ENCODE assay signal across 8 mouse cellular contexts in genomic region chr7:66109855-66110635, GRCm38 (mm10). TPM values are rescaled to one million over a fixed set of nuclear protein-coding genes. Genes with fewer than 3 reads are reported as not detected.
DNase-seq lines count a peak whose midpoint lies in the region; ATAC-seq and TF ChIP-seq lines count a peak whose summit lies in the region.

No protein-coding gene starts in this region.

- ATAC-seq in heart, embryonic 16.5 days (replicated peaks; ENCODE audit: extremely low read depth, insufficient read depth, low FRiP score) = peak; percentile 26
- ATAC-seq in limb, embryonic 13.5 days (ENCODE audit: low FRiP score, low read depth) = 0 out of 2 replicates have a peak, but pooled peaks have one; percentile 7
- ATAC-seq in stomach, embryonic 16.5 days (ENCODE audit: insufficient read depth, low FRiP score) = peak; percentile 31; the same call in 1 of the 2 replicates

- no peaks in the 10 kb centered on the region; the same call in 1 of the 2 replicates for H3K36me3 ChIP-seq in heart, embryonic 16.5 days (ENCODE audit: control insufficient read depth, insufficient read depth)
- 0 out of 2 replicates have a peak, but pooled peaks cover 2% of the 10 kb centered on the region for H3K36me3 ChIP-seq in limb, embryonic 13.5 days
- no peaks in the 10 kb centered on the region for H3K36me3 ChIP-seq in myocyte (ENCODE audit: control insufficient read depth, insufficient read depth)
- H3K36me3 ChIP-seq in stomach, embryonic 16.5 days (ENCODE audit: control insufficient read depth, insufficient read depth, low read length) = no peaks in the 10 kb centered on the region

- H3K27me3 ChIP-seq in heart, embryonic 16.5 days (ENCODE audit: control insufficient read depth, insufficient read depth, low read length) = no peaks in the 10 kb centered on the region
- H3K27me3 ChIP-seq in limb, embryonic 13.5 days = no peaks in the 10 kb centered on the region
- no peaks in the 10 kb centered on the region for H3K27me3 ChIP-seq in myocyte (ENCODE audit: control insufficient read depth, insufficient read depth, insufficient read length)
- no peaks in the 10 kb centered on the region for H3K27me3 ChIP-seq in stomach, embryonic 16.5 days (ENCODE audit: control insufficient read depth, insufficient read depth, low read length)

- TF ChIP-seq POLR2A in myocyte (IDR thresholded peaks at IDR 0.05; ENCODE audit: insufficient read length, low read depth) = no peak

- no peaks in the 10 kb centered on the region for H3K9me3 ChIP-seq in heart, embryonic 16.5 days (replicated peaks; ENCODE audit: control insufficient read depth, low read length)
- no peaks in the 10 kb centered on the region for H3K9me3 ChIP-seq in limb, embryonic 13.5 days
- no peaks in the 10 kb centered on the region for H3K9me3 ChIP-seq in stomach, embryonic 16.5 days (replicated peaks; ENCODE audit: control insufficient read depth, low read length)

- peak overlapping the region; percentile 99 for H3ac ChIP-seq in myocyte (ENCODE audit: control insufficient read depth, insufficient read length)

- under 1% methylated on average over 76 of the region's 77 CpGs for WGBS in heart, embryonic 16.5 days
- WGBS in limb, embryonic 13.5 days = under 1% methylated on average over 63 of the region's 77 CpGs
- under 1% methylated on average over 60 of the region's 77 CpGs for WGBS in stomach, embryonic 16.5 days

- H3K9ac ChIP-seq in heart, embryonic 16.5 days (ENCODE audit: low read length) = peak overlapping the region; percentile 87
- peak overlapping the region; percentile 98 for H3K9ac ChIP-seq in limb, embryonic 13.5 days
- peak overlapping the region; percentile 93 for H3K9ac ChIP-seq in stomach, embryonic 16.5 days (ENCODE audit: low read length)

- peak overlapping the region; percentile 87 for H3K27ac ChIP-seq in heart, embryonic 16.5 days (ENCODE audit: low read length)
- H3K27ac ChIP-seq in limb, embryonic 13.5 days = peak overlapping the region; percentile 94
- H3K27ac ChIP-seq in stomach, embryonic 16.5 days (ENCODE audit: low read length) = peak overlapping the region; percentile 89

- peaks cover 53% of the 10 kb centered on the region for H3K79me2 ChIP-seq in myocyte (ENCODE audit: control insufficient read depth, insufficient read depth)

- peak overlapping the region; percentile 95 for H3K4me2 ChIP-seq in heart, embryonic 16.5 days (ENCODE audit: low read depth, low read length)
- H3K4me2 ChIP-seq in limb, embryonic 13.5 days (replicated peaks) = peak overlapping the region; percentile 73
- peak overlapping the region; percentile 60 for H3K4me2 ChIP-seq in myocyte (ENCODE audit: low read depth)
- H3K4me2 ChIP-seq in stomach, embryonic 16.5 days (ENCODE audit: low read depth, low read length) = peak overlapping the region; percentile 97

- DNase-seq in heart, adult 18-20 months = peak; percentile 33 to 43
- DNase-seq in heart, adult 11 months = no peak
- peak; percentile 44 for DNase-seq in T-cell, adult 2 months (ENCODE audit: low spot score)
- DNase-seq in embryo, embryonic 11 days = peak; percentile 65

- peak overlapping the region; percentile 81 for H3K4me3 ChIP-seq in heart, embryonic 16.5 days (ENCODE audit: low read length)
- H3K4me3 ChIP-seq in limb, embryonic 13.5 days = peak overlapping the region; percentile 97
- peak overlapping the region; percentile 46 for H3K4me3 ChIP-seq in myocyte
- peak overlapping the region; percentile 73 for H3K4me3 ChIP-seq in stomach, embryonic 16.5 days (replicated peaks; ENCODE audit: low read length)

- peaks cover 43% of the 10 kb centered on the region for H3K4me1 ChIP-seq in heart, embryonic 16.5 days (ENCODE audit: control insufficient read depth, insufficient read depth, low read length)
- peaks cover 55% of the 10 kb centered on the region for H3K4me1 ChIP-seq in limb, embryonic 13.5 days
- H3K4me1 ChIP-seq in stomach, embryonic 16.5 days (ENCODE audit: control insufficient read depth, insufficient read depth, low read length) = peaks cover 32% of the 10 kb centered on the region

TF ChIP-seq in myocyte, 11 proteins besides CTCF, POLR2A, EP300 and RAD21:
- TF ChIP-seq TCF3 (IDR thresholded peaks at IDR 0.05; ENCODE audit: insufficient read length, low read depth) = no peak
- TF ChIP-seq USF1 (IDR thresholded peaks at IDR 0.05; ENCODE audit: low read depth) = no peak
- no peak for TF ChIP-seq MYOG (IDR thresholded peaks at IDR 0.05; ENCODE audit: control insufficient read depth in 1 of 3, insufficient read depth in 1 of 3, insufficient read length in 2 of 3, low read depth in 2 of 3)
- TF ChIP-seq TCF12 (IDR thresholded peaks at IDR 0.05; ENCODE audit: insufficient read depth, poor library complexity, severe bottlenecking) = no peak
- TF ChIP-seq MYOD1 (IDR thresholded peaks at IDR 0.05; ENCODE audit: control insufficient read depth in 1 of 3, insufficient read length in 2 of 3, low read depth in 2 of 3) = no peak
- no peak for TF ChIP-seq REST (IDR thresholded peaks at IDR 0.05; ENCODE audit: insufficient read depth, insufficient read length)
- no peak for TF ChIP-seq POLR2AphosphoS2 (IDR thresholded peaks at IDR 0.05; ENCODE audit: insufficient read length, low read depth)
- no peak for TF ChIP-seq MAX (IDR thresholded peaks at IDR 0.05; ENCODE audit: low read depth)
- no peak for TF ChIP-seq CEBPB (IDR thresholded peaks at IDR 0.05; ENCODE audit: insufficient read depth, poor library complexity, severe bottlenecking)
- no peak for TF ChIP-seq E2F4 (IDR thresholded peaks at IDR 0.05; ENCODE audit: insufficient read depth)
- TF ChIP-seq SRF (IDR thresholded peaks at IDR 0.05; ENCODE audit: control insufficient read depth, insufficient read length, low read depth) = no peak

RNA-seq across cellular contexts. Expression of gene Chsy1, which starts 0.7 kb away (rescaled TPM):
- total RNA-seq in heart, adult 18-20 months (2021) = 10 to 100 TPM in 1 of 2 experiments, 1 to 10 TPM in 1; 9.7 to 11.8 TPM
- polyA plus RNA-seq in heart, embryonic 16.5 days (2015; fragmentation: Nextera tagmentation; extraction: Ambion mirVana) = 10.8 and 11.5 TPM in 2 replicates
- 24.9 and 26.4 TPM in 2 replicates for polyA plus RNA-seq in limb, embryonic 13.5 days (2015; fragmentation: Nextera tagmentation; extraction: Ambion mirVana)
- polyA plus RNA-seq in myocyte (2012; fragmentation: generic; extraction: Trizol) = 17.2 TPM
- 10.2 and 12.1 TPM in 2 replicates for polyA plus RNA-seq in stomach, embryonic 16.5 days (2015; fragmentation: Nextera tagmentation; extraction: Ambion mirVana)

RNA-seq across cellular contexts. Expression of gene Selenos, which starts 30.6 kb away (rescaled TPM):
- total RNA-seq in heart, adult 18-20 months (2021) = 10 to 100 TPM; 35.6 to 40.2 TPM
- polyA plus RNA-seq in heart, embryonic 16.5 days (2015; fragmentation: Nextera tagmentation; extraction: Ambion mirVana) = 67.0 and 75.8 TPM in 2 replicates
- polyA plus RNA-seq in limb, embryonic 13.5 days (2015; fragmentation: Nextera tagmentation; extraction: Ambion mirVana) = 121 and 128 TPM in 2 replicates
- polyA plus RNA-seq in myocyte (2012; fragmentation: generic; extraction: Trizol) = 50.9 TPM
- 135 and 136 TPM in 2 replicates for polyA plus RNA-seq in stomach, embryonic 16.5 days (2015; fragmentation: Nextera tagmentation; extraction: Ambion mirVana)

RNA-seq across cellular contexts. Expression of gene Snrpa1, which starts 51.2 kb away (rescaled TPM):
- 10 to 100 TPM; 21.6 to 22.5 TPM for total RNA-seq in heart, adult 18-20 months (2021)
- polyA plus RNA-seq in heart, embryonic 16.5 days (2015; fragmentation: Nextera tagmentation; extraction: Ambion mirVana) = 89.4 and 99.8 TPM in 2 replicates
- polyA plus RNA-seq in limb, embryonic 13.5 days (2015; fragmentation: Nextera tagmentation; extraction: Ambion mirVana) = 186 and 192 TPM in 2 replicates
- polyA plus RNA-seq in myocyte (2012; fragmentation: generic; extraction: Trizol) = 65.6 TPM
- 126 and 143 TPM in 2 replicates for polyA plus RNA-seq in stomach, embryonic 16.5 days (2015; fragmentation: Nextera tagmentation; extraction: Ambion mirVana)

Comparison
In these comparisons a context has a peak if more than half of its experiments do, and no peak if none do; other contexts are left out.
1. H3K4me3 ChIP-seq: peak in every context shown above with its lines; median percentile 97 in limb, embryonic 13.5 days; 81 in heart, embryonic 16.5 days; 73 in stomach, embryonic 16.5 days; 46 in myocyte.